Mouse (Mus musculus): ENCODE measurements around the gene Toe1. TPM values are rescaled to one million over a fixed set of nuclear protein-coding genes. Genes with fewer than 3 reads are reported as not detected.

The Toe1 gene
- polyA plus RNA-seq, 1 experiment from 2014 or later: 34.0 TPM

Other genes starting within 250 kb of the Toe1 start
- 26.6 and 27.1 TPM in 2 replicates for gene Gpbp1l1, start 250.0 kb downstream of the Toe1 start, polyA plus RNA-seq (2014; fragmentation: Nextera tagmentation; extraction: Ambion mirVana)
- gene Ccdc17, start 211.0 kb downstream of the Toe1 start, polyA plus RNA-seq (2014; fragmentation: Nextera tagmentation; extraction: Ambion mirVana): 3.1 and 3.8 TPM in 2 replicates
- 125 and 129 TPM in 2 replicates for gene Nasp, start 179.7 kb downstream of the Toe1 start, polyA plus RNA-seq (2014; fragmentation: Nextera tagmentation; extraction: Ambion mirVana)
- 910 and 955 TPM in 2 replicates for gene Akr1a1, start 156.0 kb downstream of the Toe1 start, polyA plus RNA-seq (2014; fragmentation: Nextera tagmentation; extraction: Ambion mirVana)
- 561 and 632 TPM in 2 replicates for gene Prdx1, start 122.1 kb downstream of the Toe1 start, polyA plus RNA-seq (2014; fragmentation: Nextera tagmentation; extraction: Ambion mirVana)
- 13.2 and 15.2 TPM in 2 replicates for gene Mmachc, start 99.2 kb downstream of the Toe1 start, polyA plus RNA-seq (2014; fragmentation: Nextera tagmentation; extraction: Ambion mirVana)
- gene Ccdc163, start 99.1 kb downstream of the Toe1 start, polyA plus RNA-seq (2014; fragmentation: Nextera tagmentation; extraction: Ambion mirVana): 14.6 and 16.9 TPM in 2 replicates
- 4.0 and 4.8 TPM in 2 replicates for gene Tesk2, start 86.7 kb downstream of the Toe1 start, polyA plus RNA-seq (2014; fragmentation: Nextera tagmentation; extraction: Ambion mirVana)
- 8.0 and 8.9 TPM in 2 replicates for gene Mutyh, start 83 bp upstream of the Toe1 start, polyA plus RNA-seq (2014; fragmentation: Nextera tagmentation; extraction: Ambion mirVana)
- 0.77 and 0.78 TPM in 2 replicates for gene Hpdl, start 14.1 kb upstream of the Toe1 start, polyA plus RNA-seq (2014; fragmentation: Nextera tagmentation; extraction: Ambion mirVana)
- gene Zswim5, start 69.7 kb upstream of the Toe1 start, polyA plus RNA-seq (2014; fragmentation: Nextera tagmentation; extraction: Ambion mirVana): 8.5 and 11.1 TPM in 2 replicates
- gene Urod, start 186.8 kb upstream of the Toe1 start, polyA plus RNA-seq (2014; fragmentation: Nextera tagmentation; extraction: Ambion mirVana): 66.1 and 70.3 TPM in 2 replicates
- gene Hectd3, start 187.7 kb upstream of the Toe1 start, polyA plus RNA-seq (2014; fragmentation: Nextera tagmentation; extraction: Ambion mirVana): 13.1 and 15.3 TPM in 2 replicates
- gene Eif2b3, start 211.8 kb upstream of the Toe1 start, polyA plus RNA-seq (2014; fragmentation: Nextera tagmentation; extraction: Ambion mirVana): 47.5 and 51.4 TPM in 2 replicates

Measured in forebrain, embryonic 14.5 days (tissue).